Mouse (Mus musculus) megakaryocyte progenitor cell, adult 5-6 weeks (primary cell): ENCODE measurements around the gene Cav3. TPM values are rescaled to one million over a fixed set of nuclear protein-coding genes. Genes with fewer than 3 reads are reported as not detected.

Source experiments
- ATAC-seq: replicated peaks from 2 replicates; pipeline ENCODE4 v1.8.0; 2016; ENCODE audit warnings: mild to moderate bottlenecking, moderate TSS enrichment, inconsistent platforms; ENCODE audit not compliant: poor library complexity
- total RNA-seq, 2 experiments: library from RNA; stranded (forward) in 1 of 2; stranded (reverse) in 1 of 2; fragments of 157-497, 149-512 nt in 1 of 2; fragments of 200-1000 nt in 1 of 2; gene quantifications; 2 replicates each; pipeline versions ENCODE4 v1.2.3 to v1.2.4; 2015 to 2017

The Cav3 gene
- not detected in 2 replicates for total RNA-seq (2015)
- not detected in 2 replicates for total RNA-seq (2017)

DNA sequence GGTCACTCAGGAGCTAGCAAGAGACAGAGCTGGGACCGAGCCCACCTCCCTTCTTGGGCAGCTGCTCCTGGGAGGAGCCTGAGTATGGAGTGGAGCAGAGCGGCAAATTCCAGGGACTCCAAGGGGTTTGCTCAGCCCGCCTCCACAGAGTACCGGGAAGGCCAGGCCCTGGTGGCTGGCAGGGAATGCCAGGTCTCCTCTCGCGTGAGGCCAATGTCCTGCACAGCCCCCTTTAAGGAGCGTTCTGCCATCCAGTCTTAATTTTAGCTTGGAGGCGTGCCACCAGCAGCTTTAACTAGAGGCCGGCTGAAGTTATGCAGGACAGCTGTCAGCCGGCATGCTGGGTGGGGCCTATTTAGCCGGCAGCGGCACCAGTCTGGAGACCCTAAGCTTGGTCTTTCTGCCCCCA, at the start of gene Cav3:
TSS of gene Cav3 (plus strand) at position 165 of the 409 bp plus-strand sequence.
- ATAC-seq: no peak

DNA sequence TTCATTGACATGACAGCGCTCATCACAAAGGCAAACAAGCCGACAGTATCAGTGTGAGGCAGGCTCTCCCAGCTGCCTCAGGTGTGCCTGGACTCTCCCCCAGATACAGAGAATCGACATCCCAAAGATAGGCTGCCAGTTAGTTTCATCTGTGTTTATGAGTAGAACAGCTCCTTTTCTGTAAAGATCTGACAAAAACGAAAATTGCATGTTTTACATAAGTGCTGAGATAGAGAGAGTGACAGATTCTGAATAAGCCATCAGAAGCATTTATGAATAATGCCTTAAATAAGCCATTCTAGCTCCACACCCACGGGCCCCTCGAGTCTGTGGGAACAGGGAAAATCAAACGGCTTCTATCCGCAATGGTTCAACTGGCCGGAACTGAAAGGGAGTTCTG, 40.0 kb upstream of the Cav3 start:
- no peak for ATAC-seq

DNA sequence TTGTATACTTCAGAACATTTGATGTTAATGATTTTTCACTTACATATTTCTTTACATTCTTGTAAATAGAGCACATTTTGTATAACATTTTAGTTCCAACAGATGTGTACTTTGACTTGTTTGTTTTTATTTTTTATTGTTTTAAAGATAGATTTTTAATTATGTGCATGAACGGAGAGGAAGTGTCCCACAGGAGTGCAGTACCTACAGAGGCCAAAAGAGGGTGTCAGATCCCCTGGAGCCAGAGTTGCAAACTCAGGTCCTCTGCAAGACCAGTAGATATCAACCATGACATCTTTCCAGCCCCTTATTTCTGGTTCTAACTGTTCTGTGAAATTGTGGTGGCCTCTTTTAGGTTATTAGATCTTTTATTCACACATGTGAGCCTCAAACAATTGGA, 38.4 kb upstream of the Cav3 start:
- ATAC-seq: no peak

DNA sequence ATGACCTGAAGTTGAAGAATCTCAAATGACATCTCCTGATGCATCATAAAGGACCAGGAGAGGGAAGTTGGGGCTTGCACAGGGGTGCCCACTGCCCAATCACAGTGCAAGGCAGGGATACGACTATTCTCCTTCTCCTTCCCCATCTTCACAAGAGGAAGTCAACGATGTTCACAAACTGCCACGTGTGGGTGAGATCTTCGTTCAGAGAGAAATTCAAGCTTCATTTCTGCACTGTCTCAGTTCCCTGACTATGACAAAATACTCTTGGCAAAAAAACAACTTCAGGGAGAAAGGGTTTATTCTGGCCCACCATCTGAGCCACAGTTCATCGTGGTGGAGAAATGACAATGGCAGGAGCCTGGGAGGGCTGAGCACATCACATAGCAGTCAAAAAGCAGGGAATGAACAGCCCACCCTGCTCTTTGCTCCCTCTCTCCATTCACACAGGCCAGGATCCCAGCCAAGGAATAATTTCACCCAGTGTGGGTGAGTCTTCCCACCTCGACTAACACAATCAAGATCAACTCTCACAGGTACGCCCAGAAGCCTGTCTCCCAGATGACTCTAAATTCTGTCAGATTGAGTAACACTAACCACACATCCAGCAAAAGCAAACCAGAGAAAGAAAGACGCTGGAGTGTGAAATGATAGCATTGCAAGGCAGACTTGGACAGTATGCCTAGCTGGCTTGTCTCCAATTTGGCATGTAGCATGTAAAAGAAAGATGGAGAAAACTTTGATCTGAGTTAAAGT, 35.4 kb upstream of the Cav3 start:
- ATAC-seq: no peak

DNA sequence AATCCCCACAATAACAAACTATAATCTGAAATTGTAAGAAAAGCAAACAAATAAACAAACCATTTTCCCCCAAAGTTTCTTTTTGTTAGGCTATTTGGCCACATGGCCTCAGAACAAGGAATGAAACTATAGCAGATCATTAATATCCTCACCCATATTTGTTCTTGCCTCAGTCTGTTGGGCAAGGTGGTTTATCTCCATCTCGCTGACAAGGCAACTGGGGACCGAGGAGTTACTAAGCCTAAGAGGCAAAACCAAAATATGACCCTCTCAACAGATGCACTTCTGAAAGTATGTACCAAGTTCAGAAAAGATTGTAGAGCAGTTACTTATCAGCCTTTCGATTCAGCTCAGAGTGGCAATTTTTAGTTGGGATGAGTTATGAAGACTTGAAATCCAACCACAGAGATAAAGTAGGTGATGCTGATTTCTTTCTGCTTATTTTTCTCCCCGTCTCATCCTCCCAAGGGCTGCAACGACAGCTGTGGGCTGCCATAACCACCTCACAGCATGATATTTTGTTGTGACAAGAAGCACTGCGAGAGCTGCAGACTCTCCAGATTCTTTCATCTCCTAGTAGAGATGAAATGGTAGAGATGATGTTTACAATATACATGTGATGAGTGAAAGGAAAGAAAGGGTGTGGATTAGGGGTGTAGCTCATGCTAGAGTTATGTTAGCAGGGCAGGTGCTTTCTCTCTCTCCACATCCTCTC, 33.1 kb upstream of the Cav3 start:
- ATAC-seq: no peak

DNA sequence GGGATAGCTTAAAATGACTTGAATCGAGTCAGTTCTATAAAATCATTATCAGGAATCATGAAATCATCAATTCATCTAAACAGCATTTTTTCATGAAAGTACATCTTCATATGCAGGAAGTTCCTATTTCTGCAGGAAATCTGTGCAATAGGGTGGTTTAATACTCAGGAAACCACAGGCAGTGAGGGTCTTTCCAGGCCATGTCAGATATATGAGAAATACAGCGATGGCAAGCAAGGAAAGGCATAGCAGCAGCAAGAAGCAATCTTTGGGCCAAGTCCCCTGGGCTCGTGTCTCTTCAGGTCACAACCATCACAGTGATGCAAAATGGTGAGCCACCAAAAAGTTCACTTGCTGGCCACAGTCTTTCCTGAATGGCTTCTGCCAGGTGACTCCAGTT, 13.6 kb upstream of the Cav3 start:
- peak; percentile 60 for ATAC-seq

DNA sequence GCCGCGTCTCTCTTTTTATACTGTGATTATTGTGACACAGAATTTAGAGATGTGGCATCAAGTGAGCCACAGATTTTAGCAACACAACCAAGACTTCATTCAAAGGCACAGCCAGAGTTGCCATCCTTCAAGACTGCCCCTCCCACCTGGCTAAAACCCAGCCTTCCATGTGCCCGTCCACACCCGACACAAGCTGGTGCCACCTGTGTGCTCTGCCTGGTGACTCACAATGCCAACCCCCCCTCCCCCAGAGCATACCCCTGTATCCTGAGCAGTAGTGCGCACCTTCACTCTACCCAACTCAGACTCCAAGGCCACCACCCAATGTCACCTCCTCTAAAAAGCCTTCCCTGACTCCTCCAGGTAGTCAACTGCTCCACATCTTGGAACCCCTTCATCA, 2.2 kb downstream of the Cav3 start:
- no peak for ATAC-seq

DNA sequence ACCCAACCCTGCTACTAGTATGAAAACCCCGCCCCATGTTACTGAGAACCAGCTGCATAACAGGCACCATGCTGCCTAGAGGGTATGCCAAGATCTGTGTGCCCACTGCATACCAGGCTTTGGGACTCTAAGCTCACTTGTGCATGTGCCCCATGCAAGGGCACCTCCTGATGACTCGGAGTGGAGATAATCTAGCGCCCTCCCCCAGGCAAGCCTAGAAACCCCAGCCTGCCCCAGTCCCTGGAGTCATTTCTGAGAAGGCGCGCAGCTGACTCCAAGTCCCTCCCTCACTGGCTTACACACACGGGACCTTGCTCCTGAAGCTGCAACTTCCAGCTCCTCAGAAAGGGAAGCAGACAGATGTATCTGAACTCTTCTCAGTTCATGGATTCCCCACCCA, 4.0 kb downstream of the Cav3 start:
- ATAC-seq: no peak

DNA sequence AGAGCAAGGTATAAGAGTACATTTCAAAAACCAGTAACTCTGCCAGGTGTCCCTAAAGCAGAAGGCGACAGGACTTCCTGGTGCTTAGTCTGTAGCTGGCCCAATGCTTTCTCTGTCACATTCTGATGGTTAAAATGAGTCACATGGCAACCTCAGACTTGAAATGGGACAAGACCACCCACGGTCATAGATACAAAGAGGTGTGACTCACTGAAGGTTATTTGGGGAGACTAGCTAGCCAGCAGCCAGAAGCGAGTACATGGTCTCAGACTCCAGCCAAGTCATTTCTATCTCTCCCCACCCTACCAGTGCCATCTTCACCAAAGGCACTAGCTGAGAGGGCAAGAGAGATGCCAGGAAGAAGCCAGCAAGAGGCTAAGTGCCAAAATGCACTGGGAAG, 6.1 kb downstream of the Cav3 start:
- ATAC-seq: no peak

DNA sequence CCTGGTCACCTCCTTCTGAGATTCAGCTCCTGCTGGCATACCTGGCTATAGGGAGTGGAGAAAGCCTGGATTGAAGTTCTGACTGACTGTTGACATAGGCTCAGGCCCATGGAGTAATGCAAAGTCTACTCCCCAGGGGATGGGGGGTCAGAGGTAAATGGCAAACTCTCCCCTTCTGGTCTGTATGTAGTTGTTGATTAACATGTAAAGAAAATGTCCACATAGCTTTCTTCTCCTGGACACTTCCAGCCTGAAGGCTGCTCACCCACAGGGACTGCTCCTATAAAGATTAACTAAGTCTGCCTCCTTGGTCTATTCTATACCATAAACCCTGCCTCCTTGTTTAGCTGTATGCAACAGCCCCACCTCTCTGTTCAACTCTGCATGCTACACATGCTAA, 6.7 kb downstream of the Cav3 start:
- no peak for ATAC-seq

DNA sequence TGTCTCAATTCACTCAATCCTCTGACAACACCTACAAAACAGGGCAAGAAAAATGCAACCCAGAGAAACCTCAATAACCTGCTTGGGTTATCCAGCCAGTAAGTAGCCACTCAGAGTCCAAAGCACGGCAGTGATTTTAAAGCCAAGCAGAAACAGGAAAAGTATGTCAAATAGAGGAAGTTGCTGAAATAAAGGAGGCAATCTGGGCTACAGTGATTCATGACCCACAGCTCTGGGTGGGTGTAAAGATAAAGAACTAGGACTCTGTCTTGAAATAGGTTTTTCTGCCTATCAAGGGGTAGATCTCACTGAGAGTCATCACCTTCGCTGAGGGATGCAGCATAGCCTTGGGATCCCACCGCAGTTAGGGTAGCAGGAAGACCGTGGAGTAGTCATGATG, 12.3 kb downstream of the Cav3 start:
- peak; percentile 55 for ATAC-seq

DNA sequence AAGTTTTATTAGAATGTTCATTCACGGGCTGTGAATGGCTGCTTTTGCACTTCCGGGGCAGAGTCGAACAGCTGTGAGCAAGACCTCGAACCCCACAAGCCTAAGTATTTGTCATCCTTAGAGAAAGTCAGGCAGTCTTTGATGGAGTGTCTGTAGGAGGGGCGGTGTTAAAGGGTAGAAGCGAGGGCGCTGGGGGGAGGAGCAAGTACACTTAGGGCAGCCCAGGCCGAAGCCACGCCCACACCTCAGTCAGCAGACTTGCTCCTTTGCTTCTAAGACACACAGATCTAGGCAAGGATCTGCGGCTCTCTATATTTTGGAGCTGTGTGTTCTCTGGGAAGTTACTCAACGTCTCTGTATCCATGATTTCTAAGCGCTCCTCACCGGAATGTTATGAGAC, 20.6 kb downstream of the Cav3 start:
- 0 out of 2 replicates have a peak, but pooled peaks have one; percentile 26 for ATAC-seq

DNA sequence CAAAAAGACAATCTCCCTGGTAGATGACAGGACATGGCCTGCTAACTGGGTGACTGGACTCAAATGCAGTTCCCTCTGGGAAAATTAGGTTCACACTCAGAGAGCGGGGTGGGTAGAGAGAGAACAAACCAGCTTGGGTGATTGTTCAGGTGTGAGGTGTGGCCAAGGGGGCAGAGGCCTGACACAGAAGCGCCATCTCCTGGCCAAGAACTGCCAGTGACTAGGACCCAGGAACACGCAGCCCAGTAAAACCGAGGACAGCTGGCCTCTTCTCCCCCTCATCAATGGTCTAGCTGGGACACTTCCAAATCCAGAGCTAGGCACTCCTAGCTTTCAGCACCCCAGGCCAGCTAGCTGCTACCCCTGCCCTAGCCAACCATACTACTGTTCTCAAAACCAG, 25.0 kb downstream of the Cav3 start:
- peak; percentile 75 for ATAC-seq

DNA sequence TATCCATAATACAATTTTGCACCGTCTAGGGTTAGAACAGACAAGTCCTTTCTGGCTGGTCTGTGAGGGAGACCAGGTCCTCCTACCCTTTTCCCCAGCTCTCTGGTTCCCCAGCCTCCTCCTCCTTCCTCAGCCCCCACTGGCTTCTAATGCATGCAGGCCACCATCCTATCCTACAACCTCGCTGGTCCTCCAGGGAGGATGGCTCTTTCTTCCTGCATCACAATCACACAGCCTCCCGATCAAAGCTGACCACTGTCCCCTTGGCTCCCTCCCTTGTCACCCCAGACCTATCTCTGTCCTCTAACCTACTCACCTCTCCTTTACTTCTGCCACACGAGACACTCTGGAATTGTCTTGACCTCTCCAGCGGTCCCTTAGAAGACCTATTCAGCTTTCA, 28.7 kb downstream of the Cav3 start:
- ATAC-seq: no peak

DNA sequence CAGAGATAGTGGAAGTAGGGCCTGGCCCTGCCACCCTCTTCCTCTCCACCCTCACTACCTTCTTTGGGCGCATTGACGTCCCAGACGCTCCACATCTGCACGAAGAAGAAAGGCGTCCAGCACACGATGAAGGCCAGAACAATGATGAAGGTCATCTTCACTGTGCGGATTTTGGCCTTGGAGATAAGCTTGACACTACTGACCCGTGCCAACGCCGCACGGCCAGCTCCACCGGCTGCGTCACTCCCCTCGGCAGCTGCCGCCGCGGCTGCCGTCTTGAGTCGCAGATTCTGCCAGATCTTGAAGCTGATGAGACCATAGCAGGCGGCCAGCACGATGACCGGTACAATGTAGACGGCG, 29.5 kb downstream of the Cav3 start:
- ATAC-seq: no peak

DNA sequence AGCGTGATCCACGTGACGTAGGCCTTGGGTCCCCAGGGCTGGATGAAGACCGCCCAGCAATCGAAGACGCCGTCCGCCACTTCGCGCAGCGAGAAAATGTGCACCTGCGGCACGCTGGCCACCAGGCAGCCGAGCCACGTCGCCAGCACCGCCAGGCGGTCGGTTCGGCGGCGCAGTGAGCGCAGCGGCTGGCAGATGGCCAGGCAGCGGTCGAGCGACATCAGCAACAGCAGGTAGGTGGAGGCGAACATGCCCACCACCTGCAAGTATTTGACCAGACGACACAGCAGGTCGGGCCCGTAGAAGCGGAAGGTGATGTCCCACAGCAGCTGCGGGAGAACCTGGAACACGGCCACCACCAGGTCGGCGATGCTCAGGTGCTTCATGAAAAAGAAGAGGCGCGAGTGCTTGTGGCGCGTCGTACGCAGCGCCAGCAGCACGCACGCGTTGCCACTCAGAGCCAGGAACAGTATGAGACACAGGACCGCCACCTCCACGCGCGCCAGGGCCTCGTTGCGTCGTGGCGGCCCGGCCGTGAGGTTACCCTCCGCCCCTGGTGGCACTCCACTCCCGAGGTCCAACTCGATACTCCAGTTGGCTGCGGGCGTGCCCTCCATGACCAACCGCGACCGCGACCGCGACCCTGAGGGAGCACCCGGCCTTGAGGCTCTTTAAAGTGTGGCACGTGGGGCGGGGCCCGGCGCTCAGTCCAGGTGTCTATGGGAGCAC, 30.0 kb downstream of the Cav3 start:
- 0 out of 2 replicates have a peak, but pooled peaks have one; percentile 5 for ATAC-seq

DNA sequence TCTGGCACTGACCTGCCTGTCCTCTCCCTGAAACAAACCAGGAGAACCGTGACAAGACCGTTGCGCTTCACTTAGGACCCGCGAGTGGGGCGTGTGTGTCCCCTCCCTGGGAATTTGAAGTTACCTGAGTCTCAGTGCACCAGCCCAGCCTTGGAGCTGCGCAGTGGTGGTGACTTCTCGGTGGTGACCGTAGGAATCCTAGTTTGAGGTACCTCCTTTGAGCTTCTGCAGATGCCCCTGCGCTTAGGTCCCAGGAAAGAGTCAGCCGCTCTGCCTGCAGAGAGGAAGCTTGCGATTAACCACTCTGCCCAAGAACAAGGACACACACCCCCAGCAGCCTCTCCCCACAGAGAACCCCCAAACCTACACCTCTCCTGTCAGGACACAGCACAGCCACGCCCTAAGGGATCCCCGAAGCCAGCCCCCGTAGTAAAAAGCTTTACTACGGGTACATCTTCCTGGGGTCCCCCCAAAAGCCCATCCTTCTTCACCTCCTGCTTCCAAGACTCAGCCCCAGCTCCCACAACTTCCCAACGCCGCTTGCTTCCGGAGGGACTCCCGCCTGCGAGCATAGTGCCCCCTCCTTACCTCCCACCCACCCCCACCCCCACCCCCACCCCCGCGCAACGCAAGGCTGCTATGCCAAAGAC, 30.7 kb downstream of the Cav3 start, which contains the start of gene Oxtr:
TSS of gene Oxtr (minus strand) at position 34 of the 650 bp plus-strand sequence.
- ATAC-seq: no peak

DNA sequence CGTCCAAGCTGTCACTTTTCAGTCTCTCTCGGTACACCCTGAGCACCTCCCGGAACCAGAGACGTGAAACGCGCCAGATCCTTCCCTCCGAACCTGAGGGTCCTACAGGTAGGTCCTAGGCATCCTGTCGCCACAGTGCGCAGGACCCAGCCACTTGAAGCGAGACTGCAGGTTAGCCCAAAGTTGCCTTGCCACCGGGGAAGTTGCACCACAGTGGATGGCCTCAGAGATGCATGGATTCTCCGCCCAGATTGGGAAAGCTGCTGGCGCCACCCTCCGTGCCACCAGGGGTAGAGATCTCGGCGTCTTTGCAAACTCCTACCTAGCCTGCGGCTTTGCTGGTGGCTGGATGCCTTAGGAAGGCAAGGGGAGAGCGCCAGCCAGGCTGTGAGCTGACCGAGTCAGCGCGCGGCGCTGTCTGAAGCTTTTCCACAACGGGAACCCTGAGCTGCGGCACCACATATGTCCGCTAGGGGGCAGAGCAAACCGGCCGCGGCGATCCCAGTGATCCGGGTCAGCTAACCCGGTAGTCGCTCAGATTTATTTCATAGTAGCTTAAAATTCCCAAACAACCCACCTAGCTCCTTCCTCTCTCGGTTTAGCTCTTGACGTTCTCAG, 31.4 kb downstream of the Cav3 start:
- peak; percentile 86 for ATAC-seq

DNA sequence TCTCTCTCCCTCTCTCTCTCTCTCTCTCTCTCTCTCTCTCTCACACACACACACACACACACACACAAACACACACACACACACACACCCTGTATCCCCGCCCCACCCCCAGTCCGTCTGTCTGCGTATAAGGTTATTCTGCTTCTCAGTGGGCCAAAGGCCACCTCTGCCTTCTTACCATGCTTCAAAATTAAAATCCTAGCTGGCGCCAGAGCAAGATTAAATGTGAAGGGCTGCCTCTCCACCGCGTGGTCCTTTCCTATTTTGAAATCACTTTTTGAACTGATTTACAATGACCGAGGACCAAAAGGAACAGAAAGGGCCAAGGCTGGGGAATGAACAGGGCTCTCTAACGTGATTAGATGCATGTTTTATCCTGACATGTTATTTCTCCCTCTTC, 32.2 kb downstream of the Cav3 start:
- no peak for ATAC-seq

DNA sequence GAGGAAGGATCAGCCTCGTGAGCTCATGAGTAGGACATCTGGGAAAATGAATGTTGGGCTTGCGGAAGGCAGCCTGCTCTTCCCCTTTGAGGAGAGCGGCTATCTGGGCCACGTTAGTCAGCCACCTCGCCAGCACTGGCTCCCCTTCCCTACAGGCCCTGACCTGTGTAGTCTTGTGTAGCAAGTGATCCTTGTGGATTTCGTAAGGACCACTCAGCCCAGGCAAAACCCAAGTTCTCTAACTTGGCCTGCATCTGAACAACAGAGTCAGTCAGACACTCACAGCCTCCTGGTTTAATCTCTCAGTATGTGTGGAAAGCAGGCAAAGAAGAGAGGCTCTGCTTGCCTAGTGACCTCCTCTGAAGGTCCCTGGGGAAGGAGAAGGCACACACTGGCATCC, 33.4 kb downstream of the Cav3 start:
- ATAC-seq: no peak

DNA sequence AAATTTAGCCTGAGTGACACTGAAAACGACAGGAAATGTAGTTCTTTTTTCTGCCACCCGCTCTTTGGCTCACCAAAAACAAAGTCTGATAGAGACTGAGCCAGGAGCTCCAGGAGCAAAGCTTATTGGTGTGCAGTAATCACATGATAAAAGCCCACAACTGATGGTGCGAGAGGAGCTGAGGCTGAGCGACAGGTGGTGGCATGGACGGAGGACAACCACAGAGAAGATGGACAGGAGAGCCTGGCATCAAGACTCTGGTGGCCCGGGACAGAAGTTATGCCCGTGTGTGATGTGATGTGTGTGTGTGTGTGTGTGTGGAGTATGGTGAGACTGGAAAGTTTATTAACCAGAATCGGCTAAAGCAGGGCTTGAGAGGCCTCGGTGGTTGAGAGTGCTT, 34.1 kb downstream of the Cav3 start:
- ATAC-seq: no peak
